Mouse (Mus musculus) brain, adult 2 months (tissue): ENCODE data around the gene Hbb-bt.
"Not testable (repeated sequence)": the region's sequence is repeated elsewhere in the genome, so short reads cannot be mapped to it uniquely, and the experiment has no call there.

Experiments used
- DNase-seq: peaks from one replicate; pipeline ENCODE4 v3.0.0; 2011; ENCODE audit warnings: low read depth, low spot score

Hbb-bt gene

GRCm38 (mm10) chr7:103813766-103814165 lies at the start of gene Hbb-bt:
Gene Hbb-bt (minus strand): TSS chr7:103813996.
- no peak for DNase-seq

GRCm38 (mm10) chr7:103861531-103861930 lies 47.7 kb upstream of the Hbb-bt start:
- no peak for DNase-seq

GRCm38 (mm10) chr7:103860855-103861254 lies 47.1 kb upstream of the Hbb-bt start:
- DNase-seq, result peak; percentile 45

- no peak for DNase-seq
These were observed 45.3 kb upstream of the Hbb-bt start for GRCm38 (mm10) chr7:103859076-103859475.

- no peak for DNase-seq
These were observed 40.9 kb upstream of the Hbb-bt start for GRCm38 (mm10) chr7:103854669-103855068.

DNA sequence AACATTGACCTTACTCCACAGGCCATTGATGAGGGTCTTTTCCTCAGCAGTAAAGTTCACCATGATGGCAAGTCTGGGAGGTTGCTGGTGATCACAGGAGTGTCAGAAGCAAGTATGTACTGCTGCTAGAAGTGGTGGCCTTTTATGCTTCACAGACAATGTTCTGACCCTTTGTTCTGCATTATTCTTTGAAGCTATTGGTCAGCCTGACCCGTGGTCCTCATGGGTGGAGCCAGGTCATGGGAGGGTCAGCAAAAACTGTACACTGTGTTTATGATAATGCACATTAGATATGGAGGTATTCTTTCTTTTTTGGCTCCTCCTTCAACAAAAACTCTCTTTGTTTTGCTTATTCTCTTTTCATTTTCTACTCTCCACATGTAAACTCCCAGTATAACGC lies 39.3 kb upstream of the Hbb-bt start, which contains the start of gene Hbb-y:
Hbb-y (minus strand) TSS at position 127 of the 400 bp plus-strand sequence.
- no peak for DNase-seq

DNA sequence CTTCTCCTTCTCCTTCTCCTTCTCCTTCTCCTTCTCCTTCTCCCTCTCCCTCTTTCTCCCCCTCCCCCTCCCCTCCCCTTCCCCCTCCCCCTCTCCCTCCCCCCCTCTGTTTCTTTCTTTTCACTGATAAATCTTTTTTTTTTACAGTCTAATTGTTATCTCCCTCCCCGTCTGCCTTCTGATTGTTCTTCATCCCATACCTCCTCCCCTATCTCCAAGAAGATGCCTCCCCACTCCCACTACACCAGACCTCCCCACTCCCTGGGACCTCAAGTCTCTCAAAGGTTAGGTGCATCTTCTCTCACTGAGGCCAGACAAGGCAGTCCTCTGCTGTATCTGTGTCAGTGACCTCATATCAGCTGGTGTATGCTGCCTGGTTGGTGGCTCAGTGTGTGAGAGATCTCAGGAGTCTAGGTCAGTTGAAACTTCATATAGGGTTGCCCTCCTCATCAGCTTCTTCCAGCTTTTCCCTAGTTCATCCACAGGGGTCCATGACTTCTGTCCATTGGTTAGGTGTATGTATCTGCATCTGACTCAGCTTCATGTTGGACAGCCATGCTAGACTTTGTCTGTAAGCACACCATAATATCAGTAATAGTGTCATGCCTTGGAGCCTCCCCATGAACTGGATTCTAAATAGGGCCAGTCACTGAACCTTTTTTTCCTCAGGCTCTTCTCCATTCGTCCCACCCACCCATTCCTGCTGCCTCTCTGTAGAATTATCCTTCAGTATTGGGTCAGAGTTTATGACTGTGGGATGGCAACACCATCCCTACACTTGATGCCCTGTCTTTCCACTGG lies 30.9 kb upstream of the Hbb-bt start:
- no peak for DNase-seq

DNA sequence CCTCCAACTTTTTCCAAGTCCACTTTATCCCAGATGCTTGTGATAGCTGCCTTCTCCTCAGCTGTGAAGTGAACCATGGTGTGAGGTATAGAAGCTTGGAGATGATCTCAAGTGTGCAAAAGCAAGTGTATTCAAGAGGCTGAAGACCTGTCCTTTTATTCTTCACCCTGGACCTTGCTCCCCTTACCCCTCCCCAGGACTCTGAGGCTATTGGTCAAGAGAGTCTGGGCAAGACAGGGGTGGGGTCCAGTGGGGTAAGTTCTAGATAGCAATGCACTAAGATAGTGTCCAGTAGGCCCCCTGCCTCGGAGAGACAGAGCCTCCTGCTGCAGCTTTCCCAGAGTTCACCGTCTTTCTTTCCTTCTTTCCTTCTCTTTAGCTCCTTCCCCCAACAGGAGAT lies 29.2 kb upstream of the Hbb-bt start, which contains the start of gene Hbb-bh1:
Hbb-bh1 (minus strand) TSS at position 131 of the 400 bp plus-strand sequence.
- no peak for DNase-seq

GRCm38 (mm10) chr7:103840268-103840667 lies 26.5 kb upstream of the Hbb-bt start, which contains the start of gene Hbb-bh2:
Gene Hbb-bh2 (minus strand): TSS chr7:103840520.
- no peak for DNase-seq

DNA sequence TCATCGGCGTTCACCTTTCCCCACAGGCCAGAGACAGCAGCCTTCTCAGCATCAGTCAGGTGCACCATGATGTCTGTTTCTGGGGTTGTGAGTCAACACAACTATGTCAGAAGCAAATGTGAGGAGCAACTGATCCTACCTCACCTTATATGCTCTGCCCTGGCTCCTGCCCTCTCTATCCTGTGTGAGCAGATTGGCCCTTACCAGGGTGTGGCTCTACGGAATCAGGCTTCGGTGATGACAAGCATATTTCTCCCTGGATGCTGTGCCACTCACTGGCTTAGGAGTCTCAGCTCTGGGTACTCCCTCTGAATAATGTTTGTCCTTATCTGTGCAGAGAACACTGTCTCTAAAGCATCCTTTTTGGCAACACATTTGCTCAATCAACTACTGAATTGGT lies 14.0 kb upstream of the Hbb-bt start, which contains the start of gene Hbb-bs:
Hbb-bs (minus strand) TSS at position 289 of the 400 bp plus-strand sequence.
- DNase-seq, result no peak

- not testable (repeated sequence) for DNase-seq
These were observed 13.3 kb upstream of the Hbb-bt start for GRCm38 (mm10) chr7:103827139-103827538.

- DNase-seq, result peak; percentile 1
These were observed 12.6 kb upstream of the Hbb-bt start for GRCm38 (mm10) chr7:103826255-103826887.

DNA sequence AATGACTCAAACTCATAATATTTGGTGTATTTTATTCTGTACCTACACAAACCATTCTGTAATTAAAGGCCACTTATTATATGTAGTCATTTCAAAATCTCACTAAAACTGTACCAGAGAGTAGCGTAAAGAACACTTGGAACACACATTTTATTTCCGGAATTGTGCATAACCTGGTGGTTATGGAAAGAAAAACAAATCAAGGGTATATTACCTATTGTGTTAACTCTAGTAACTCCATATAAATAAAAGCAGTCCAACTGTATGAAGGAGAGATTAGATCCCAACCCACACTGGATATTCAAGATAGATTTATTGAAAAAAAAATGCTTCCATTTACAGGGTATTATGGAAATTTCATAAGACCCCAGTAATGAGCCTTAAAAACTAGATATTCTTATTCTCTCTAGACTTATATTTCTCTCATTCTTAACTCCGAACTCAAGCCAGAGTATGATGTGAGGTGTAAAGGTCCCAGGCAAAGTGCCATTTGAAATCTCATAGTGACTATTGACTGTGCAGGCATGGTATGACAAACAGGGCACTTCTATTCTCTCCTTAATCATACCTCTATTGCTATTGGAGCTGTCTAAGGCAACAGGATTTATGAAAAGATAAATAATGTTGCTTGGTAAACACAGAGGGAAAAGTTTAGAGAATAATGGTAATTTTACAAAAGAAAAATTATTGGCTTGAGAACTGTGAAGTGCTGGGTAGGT lies 11.9 kb upstream of the Hbb-bt start:
- no peak for DNase-seq

GRCm38 (mm10) chr7:103824597-103824996 lies 10.8 kb upstream of the Hbb-bt start:
- no peak for DNase-seq

DNA sequence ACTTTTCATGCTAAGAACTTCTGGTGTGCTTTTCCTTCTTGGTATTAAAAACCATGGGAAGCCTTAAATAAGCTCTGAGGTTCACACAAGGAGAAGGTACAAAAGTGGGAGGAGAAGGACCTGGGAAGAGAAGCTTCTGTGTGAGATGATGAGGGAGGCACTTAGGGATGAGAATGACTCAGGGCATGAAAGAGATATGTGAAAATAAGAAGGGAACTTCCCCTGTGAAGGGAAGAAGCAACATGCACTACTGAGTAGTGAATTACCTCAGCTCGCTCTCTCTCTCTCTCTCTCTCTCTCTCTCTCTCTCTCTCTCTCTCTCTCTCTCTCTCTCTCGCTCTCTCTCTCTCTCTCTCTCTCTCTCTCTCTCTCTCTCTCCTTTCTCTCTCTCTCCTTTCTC lies 1.3 kb upstream of the Hbb-bt start:
- peak; percentile 18 for DNase-seq

GRCm38 (mm10) chr7:103813152-103813551 lies 644 bp downstream of the Hbb-bt start:
- not testable (repeated sequence) for DNase-seq

GRCm38 (mm10) chr7:103812174-103812573 lies 1.6 kb downstream of the Hbb-bt start:
- no peak for DNase-seq

GRCm38 (mm10) chr7:103811223-103811845 lies 2.5 kb downstream of the Hbb-bt start:
- no peak for DNase-seq

GRCm38 (mm10) chr7:103810746-103811145 lies 3.0 kb downstream of the Hbb-bt start:
- no peak for DNase-seq

DNA sequence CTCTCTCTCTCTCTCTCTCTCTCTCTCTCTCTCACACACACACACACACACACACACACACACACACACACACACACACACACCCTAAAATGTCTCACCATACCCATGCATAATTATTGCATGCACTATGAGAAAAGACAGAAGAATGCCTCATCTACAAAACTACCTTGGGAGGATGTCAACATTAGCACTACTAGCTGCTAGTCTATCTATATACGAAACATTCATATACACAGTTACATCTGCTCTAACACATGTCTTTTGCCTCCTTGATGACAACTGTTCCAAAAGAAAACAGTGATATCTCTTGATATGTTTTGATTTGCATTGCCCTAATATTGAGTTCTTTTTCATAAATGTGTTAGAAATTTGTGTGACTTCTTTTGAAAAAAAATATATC lies 3.5 kb downstream of the Hbb-bt start:
- DNase-seq, result no peak

DNA sequence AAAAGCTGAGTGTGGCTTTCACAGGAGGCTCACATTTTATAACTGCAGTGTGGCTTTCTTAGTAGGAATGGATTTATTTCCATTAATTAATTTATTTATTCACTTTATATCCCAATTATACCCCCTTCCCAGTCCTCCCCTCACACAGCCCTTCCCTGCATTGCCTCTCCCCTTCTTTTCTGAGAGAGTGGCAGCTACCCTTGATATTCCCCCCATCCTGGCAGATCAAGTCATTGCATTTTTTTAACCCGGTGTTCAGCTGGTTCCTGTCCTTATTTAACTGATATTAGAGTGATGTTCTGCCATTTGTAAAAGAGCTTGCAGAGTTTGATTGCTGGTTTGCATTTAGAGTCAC lies 4.0 kb downstream of the Hbb-bt start:
- no peak for DNase-seq
